Mouse (Mus musculus) E14TG2a.4 (cell line): ENCODE results near the gene Fhl4.

Experiments used
- CTCF ChIP-seq: conservative IDR thresholded peaks from 2 replicates; pipeline ENCODE4 v1.5.1; 2014; ENCODE audit warnings: low read length
- NANOG ChIP-seq: IDR thresholded peaks from 2 replicates; pipeline ENCODE4 v1.6.1; 2014; ENCODE audit warnings: borderline replicate concordance, low read length, mixed read lengths

GRCm38 (mm10) chr10:85127395-85128287, 25.3 kb upstream of the Fhl4 start, which contains the start of gene Mterf2:
- TF ChIP-seq CTCF = no peak
- TF ChIP-seq NANOG = peak; percentile 30; the same call in 1 of the 2 replicates
